Comparison of ENCODE assay signal across 18 mouse cellular contexts in genomic region chr2:57397727-57398126, GRCm38 (mm10).
A peak's percentile ranks its signal among the peaks of the same experiment; 100 is the strongest.
DNase-seq lines count a peak whose midpoint lies in the region; TF ChIP-seq lines count a peak whose summit lies in the region.
"Had no signal": no experiment of that assay in that cellular context is flagged by ENCODE, and none has a peak within 500 bp of the region (broad histone marks: within the 10 kb centered on the region; RNA-seq: fewer than 3 reads in every experiment).

No protein-coding gene starts in this region.

- peak; percentile 38 for DNase-seq in cerebellum, adult 9-10 months
- no peak for DNase-seq in cerebellum, adult 9-11 months
- DNase-seq in layer of hippocampus, adult 2 months (ENCODE audit: low spot score in 2 of 2), result peak; percentile 13 to 54
- DNase-seq in layer of hippocampus, adult 11-12 months (ENCODE audit: low spot score), result no peak
- DNase-seq in brain, adult 2 months (ENCODE audit: low read depth, low spot score), result peak; percentile 74
- peak; percentile 22 for DNase-seq in telencephalon, adult 2 months (ENCODE audit: low read depth, low spot score)
- DNase-seq in thymus, postnatal 10 days (ENCODE audit: low spot score in 2 of 2), result no peak
- DNase-seq: adrenal gland, adult 2 months; adrenal gland, postnatal 10 days; adrenal gland, postnatal 25 days; cerebellum, adult 11 months; cerebellum, adult 8-10 months; cerebellum, postnatal 14 days; forebrain, postnatal 0 days had no signal

- no peak overlapping the region for H3K4me3 ChIP-seq in layer of hippocampus, adult 2 months
- H3K4me3 ChIP-seq: embryonic facial prominence, embryonic 10.5 days; embryonic facial prominence, embryonic 12.5 days; forebrain, embryonic 13.5 days; forebrain, embryonic 15.5 days had no signal

- no peak for TF ChIP-seq CTCF in layer of hippocampus, adult 2 months (conservative IDR thresholded peaks at IDR 0.05)

- no peak overlapping the region for H3K27ac ChIP-seq in layer of hippocampus, adult 2 months
- H3K27ac ChIP-seq: embryonic facial prominence, embryonic 10.5 days; embryonic facial prominence, embryonic 12.5 days; forebrain, embryonic 13.5 days; forebrain, embryonic 15.5 days had no signal

Comparison
In these comparisons a context has a peak if more than half of its experiments do, and no peak if none do; other contexts are left out.
1. DNase-seq: peak in cerebellum, adult 9-10 months (single experiment), layer of hippocampus, adult 2 months (2 of 2), brain, adult 2 months (single experiment) and telencephalon, adult 2 months (single experiment); none in cerebellum, adult 9-11 months (single experiment), layer of hippocampus, adult 11-12 months (single experiment) and thymus, postnatal 10 days (0 of 2).